Mouse (Mus musculus): Measurements from ENCODE around the gene Srsf3.

- TF ChIP-seq GATA1 (IDR thresholded peaks at IDR 0.05; ENCODE audit: borderline replicate concordance, low read length) = no peak
- no peak for TF ChIP-seq FLI1 (IDR thresholded peaks at IDR 0.05; ENCODE audit: low read length)
Measured at GRCm38 (mm10) chr17:29005002-29005401, 27.4 kb upstream of the Srsf3 start.

Measured in megakaryocyte, embryonic 14.5 days (primary cell).